Mouse (Mus musculus): ENCODE measurements around the gene Inip. TPM values are rescaled to one million over a fixed set of nuclear protein-coding genes. Genes with fewer than 3 reads are reported as not detected.

The Inip gene
- polyA plus RNA-seq, 1 experiment from 2014 or later: 44.0 TPM

DNA sequence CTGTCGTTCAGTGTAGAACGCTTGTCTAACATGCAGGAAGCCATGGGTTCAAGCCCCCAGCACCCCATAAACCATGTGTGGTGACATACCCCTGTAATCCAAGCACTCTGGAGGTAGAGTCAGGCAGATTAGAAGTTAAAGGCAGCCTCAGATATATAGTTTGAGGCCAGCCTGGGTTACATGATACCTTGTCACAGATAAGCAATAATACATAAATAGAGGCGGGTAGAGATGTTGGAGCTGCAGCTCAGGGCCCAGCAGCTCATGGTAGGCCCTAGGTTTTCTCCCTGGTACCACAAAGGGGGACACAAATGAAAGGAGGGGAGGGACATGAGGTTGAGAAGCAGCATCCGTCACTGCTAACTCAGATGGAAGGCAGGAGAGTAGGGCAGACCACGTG is 16.4 kb upstream of the Inip start:
- 65% methylated on average over 5 of the region's 5 CpGs for WGBS
- no peaks in the 10 kb centered on the region for H3K27me3 ChIP-seq (ENCODE audit: control insufficient read depth, insufficient read depth, low read length)
- no peaks in the 10 kb centered on the region for H3K9me3 ChIP-seq (replicated peaks; ENCODE audit: control insufficient read depth, low read length)
- peaks cover 57% of the 10 kb centered on the region for H3K4me1 ChIP-seq (ENCODE audit: control insufficient read depth, insufficient read depth, low read length)
- no peak overlapping the region for H3K9ac ChIP-seq (ENCODE audit: low read length)
- no peak overlapping the region for H3K4me3 ChIP-seq (ENCODE audit: low read length)
- no peak for ATAC-seq (replicated peaks; ENCODE audit: extremely low read depth, insufficient read depth, low FRiP score)
- H3K36me3 ChIP-seq (ENCODE audit: control insufficient read depth, insufficient read depth): no peaks in the 10 kb centered on the region
- H3K4me2 ChIP-seq (ENCODE audit: low read depth, low read length): no peak overlapping the region
- no peak overlapping the region for H3K27ac ChIP-seq (ENCODE audit: low read length)

GRCm38 (mm10) chr4:59816477-59816876 is 15.1 kb upstream of the Inip start:
- no peak for ATAC-seq (replicated peaks; ENCODE audit: extremely low read depth, insufficient read depth, low FRiP score)

DNA sequence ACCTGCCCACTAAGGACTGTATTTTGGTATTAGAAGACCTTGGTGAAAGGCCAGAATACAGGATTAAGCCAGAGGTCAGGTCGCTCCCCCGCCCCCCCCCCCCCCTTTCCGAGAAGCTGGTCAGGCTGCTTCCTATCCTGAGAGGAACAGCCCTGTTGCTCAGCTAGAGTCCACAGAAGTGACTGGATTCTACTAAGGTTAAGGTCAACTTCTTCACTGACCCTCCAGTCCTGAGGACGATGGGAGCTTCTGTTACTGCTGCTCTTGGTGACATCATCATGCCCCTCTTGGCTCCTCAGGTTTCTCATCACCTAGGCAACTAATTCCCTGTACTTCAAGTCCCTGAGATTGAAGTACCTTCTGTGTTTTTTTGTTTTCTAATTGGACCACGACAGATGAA is 14.6 kb upstream of the Inip start:
- H3K4me2 ChIP-seq (ENCODE audit: low read depth, low read length): no peak overlapping the region
- 72% methylated on average over 5 of the region's 5 CpGs for WGBS
- H3K9me3 ChIP-seq (replicated peaks; ENCODE audit: control insufficient read depth, low read length): no peaks in the 10 kb centered on the region
- H3K4me3 ChIP-seq (ENCODE audit: low read length): no peak overlapping the region
- no peaks in the 10 kb centered on the region for H3K27me3 ChIP-seq (ENCODE audit: control insufficient read depth, insufficient read depth, low read length)
- no peaks in the 10 kb centered on the region for H3K36me3 ChIP-seq (ENCODE audit: control insufficient read depth, insufficient read depth)
- H3K9ac ChIP-seq (ENCODE audit: low read length): no peak overlapping the region
- peak overlapping the region; percentile 37; the same call in 1 of the 2 replicates for H3K27ac ChIP-seq (ENCODE audit: low read length)
- ATAC-seq (replicated peaks; ENCODE audit: extremely low read depth, insufficient read depth, low FRiP score): no peak
- H3K4me1 ChIP-seq (ENCODE audit: control insufficient read depth, insufficient read depth, low read length): peaks cover 55% of the 10 kb centered on the region

More at GRCm38 (mm10) chr4:59816477-59816876, 15.1 kb upstream of the Inip start:
- Histone ChIP-seq H3K4me3 (ENCODE audit: low read length) (no peak overlapping the region), H3K27ac (ENCODE audit: low read length) (no peak overlapping the region), H3K4me2 (ENCODE audit: low read depth, low read length) (no peak overlapping the region), H3K4me1 (ENCODE audit: control insufficient read depth, insufficient read depth, low read length) (peaks cover 55% of the 10 kb centered on the region), H3K9me3 (replicated peaks; ENCODE audit: control insufficient read depth, low read length) (no peaks in the 10 kb centered on the region), H3K9ac (ENCODE audit: low read length) (no peak overlapping the region), H3K27me3 (ENCODE audit: control insufficient read depth, insufficient read depth, low read length) (no peaks in the 10 kb centered on the region), H3K36me3 (ENCODE audit: control insufficient read depth, insufficient read depth) (no peaks in the 10 kb centered on the region)
- 45% methylated on average over 9 of the region's 9 CpGs for WGBS

DNA sequence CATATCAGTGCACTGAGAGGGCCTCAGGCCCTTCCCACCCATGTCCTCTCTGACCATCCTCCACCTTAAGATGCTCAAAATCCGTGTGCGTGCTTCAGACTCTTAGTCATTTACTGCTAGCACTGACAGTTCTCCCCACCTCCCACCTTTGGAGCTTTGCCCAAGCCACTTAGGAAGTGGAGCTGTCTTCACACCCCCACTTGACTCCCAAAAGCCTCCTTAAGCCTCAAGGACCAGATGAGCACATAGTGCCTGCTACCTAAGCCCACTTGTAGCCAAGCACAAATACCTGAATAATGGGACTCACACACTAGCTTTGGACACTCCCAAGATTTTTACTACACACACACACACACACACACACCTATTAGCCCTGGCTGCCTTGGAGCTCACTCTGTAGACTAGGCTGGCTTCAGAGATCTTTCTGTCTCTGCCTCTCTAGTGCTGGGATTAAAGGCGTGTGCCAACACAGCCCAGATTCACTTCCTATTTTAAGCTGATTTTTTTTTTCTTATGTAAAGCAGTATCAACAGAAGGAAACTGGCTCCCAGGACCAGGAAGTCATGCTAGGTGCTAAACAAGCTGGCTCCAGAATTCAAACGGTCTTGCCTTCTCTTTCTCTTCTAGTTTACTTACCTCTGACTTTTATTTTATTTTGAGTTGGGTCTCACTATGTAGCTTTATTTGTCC is 13.9 kb upstream of the Inip start:
- no peak for ATAC-seq (replicated peaks; ENCODE audit: extremely low read depth, insufficient read depth, low FRiP score)
- H3K9ac ChIP-seq (ENCODE audit: low read length): no peak overlapping the region
- WGBS: 62% methylated on average over 4 of the region's 4 CpGs
- H3K4me1 ChIP-seq (ENCODE audit: control insufficient read depth, insufficient read depth, low read length): peaks cover 55% of the 10 kb centered on the region
- no peak overlapping the region for H3K4me2 ChIP-seq (ENCODE audit: low read depth, low read length)
- no peak overlapping the region for H3K4me3 ChIP-seq (ENCODE audit: low read length)
- no peaks in the 10 kb centered on the region for H3K9me3 ChIP-seq (replicated peaks; ENCODE audit: control insufficient read depth, low read length)
- H3K36me3 ChIP-seq (ENCODE audit: control insufficient read depth, insufficient read depth): no peaks in the 10 kb centered on the region
- no peaks in the 10 kb centered on the region for H3K27me3 ChIP-seq (ENCODE audit: control insufficient read depth, insufficient read depth, low read length)
- peak overlapping the region; percentile 37 for H3K27ac ChIP-seq (ENCODE audit: low read length)

- ATAC-seq (replicated peaks; ENCODE audit: extremely low read depth, insufficient read depth, low FRiP score): peak; percentile 53
- H3K9ac ChIP-seq (ENCODE audit: low read length): peak overlapping the region; percentile 20
- H3K27ac ChIP-seq (ENCODE audit: low read length): peak overlapping the region; percentile 69
- H3K4me3 ChIP-seq (ENCODE audit: low read length): no peak overlapping the region
- no peaks in the 10 kb centered on the region for H3K36me3 ChIP-seq (ENCODE audit: control insufficient read depth, insufficient read depth)
- peak overlapping the region; percentile 7; the same call in 1 of the 2 replicates for H3K4me2 ChIP-seq (ENCODE audit: low read depth, low read length)
- peaks cover 46% of the 10 kb centered on the region for H3K4me1 ChIP-seq (ENCODE audit: control insufficient read depth, insufficient read depth, low read length)
- H3K27me3 ChIP-seq (ENCODE audit: control insufficient read depth, insufficient read depth, low read length): no peaks in the 10 kb centered on the region
- WGBS: 22% methylated on average over 7 of the region's 7 CpGs
- H3K9me3 ChIP-seq (replicated peaks; ENCODE audit: control insufficient read depth, low read length): no peaks in the 10 kb centered on the region
Measured at GRCm38 (mm10) chr4:59814094-59814493, 12.7 kb upstream of the Inip start.

DNA sequence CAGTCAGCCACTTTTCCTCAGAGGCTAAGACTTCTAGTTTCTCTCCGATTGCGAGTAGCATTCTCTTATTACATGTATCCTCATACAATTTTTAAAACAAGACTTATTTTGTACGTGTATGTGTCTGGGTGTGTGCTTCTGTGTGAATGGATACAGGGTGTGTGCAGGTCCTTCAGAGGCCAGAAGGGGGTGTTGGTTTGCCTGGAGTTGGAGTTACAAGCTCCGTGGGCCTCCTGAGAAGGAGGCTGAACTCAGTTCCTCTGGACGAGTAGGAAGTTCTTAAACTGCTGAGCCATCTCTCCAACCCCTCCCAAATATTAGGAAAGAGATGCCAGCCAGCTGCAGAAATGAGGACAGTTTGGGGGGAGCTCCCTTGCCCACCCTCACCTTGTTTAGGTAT is 7.0 kb upstream of the Inip start:
- Histone ChIP-seq H3K36me3 (ENCODE audit: control insufficient read depth, insufficient read depth) (no peaks in the 10 kb centered on the region), H3K27ac (ENCODE audit: low read length) (no peak overlapping the region), H3K27me3 (ENCODE audit: control insufficient read depth, insufficient read depth, low read length) (no peaks in the 10 kb centered on the region), H3K9ac (ENCODE audit: low read length) (no peak overlapping the region), H3K4me1 (ENCODE audit: control insufficient read depth, insufficient read depth, low read length) (peaks cover 15% of the 10 kb centered on the region), H3K4me3 (ENCODE audit: low read length) (no peak overlapping the region), H3K4me2 (ENCODE audit: low read depth, low read length) (no peak overlapping the region), H3K9me3 (replicated peaks; ENCODE audit: control insufficient read depth, low read length) (no peaks in the 10 kb centered on the region)
- WGBS: 84% methylated on average over 5 of the region's 5 CpGs
- no peak for ATAC-seq (replicated peaks; ENCODE audit: extremely low read depth, insufficient read depth, low FRiP score)

- no peak overlapping the region for H3K27ac ChIP-seq (ENCODE audit: low read length)
- 61% methylated on average over 2 of the region's 2 CpGs for WGBS
- H3K4me2 ChIP-seq (ENCODE audit: low read depth, low read length): peak overlapping the region; percentile 94
- no peaks in the 10 kb centered on the region for H3K27me3 ChIP-seq (ENCODE audit: control insufficient read depth, insufficient read depth, low read length)
- no peaks in the 10 kb centered on the region for H3K36me3 ChIP-seq (ENCODE audit: control insufficient read depth, insufficient read depth)
- H3K9ac ChIP-seq (ENCODE audit: low read length): no peak overlapping the region
- no peaks in the 10 kb centered on the region for H3K9me3 ChIP-seq (replicated peaks; ENCODE audit: control insufficient read depth, low read length)
- ATAC-seq (replicated peaks; ENCODE audit: extremely low read depth, insufficient read depth, low FRiP score): no peak
- H3K4me1 ChIP-seq (ENCODE audit: control insufficient read depth, insufficient read depth, low read length): peaks cover 15% of the 10 kb centered on the region
- no peak overlapping the region for H3K4me3 ChIP-seq (ENCODE audit: low read length)
Measured at GRCm38 (mm10) chr4:59807521-59807920, 6.1 kb upstream of the Inip start.

- Histone ChIP-seq H3K9me3 (replicated peaks; ENCODE audit: control insufficient read depth, low read length) (no peaks in the 10 kb centered on the region), H3K9ac (ENCODE audit: low read length) (peak overlapping the region; percentile 87), H3K27ac (ENCODE audit: low read length) (peak overlapping the region; percentile 80), H3K36me3 (ENCODE audit: control insufficient read depth, insufficient read depth) (no peaks in the 10 kb centered on the region), H3K4me3 (ENCODE audit: low read length) (peak overlapping the region; percentile 84), H3K4me2 (ENCODE audit: low read depth, low read length) (peak overlapping the region; percentile 94), H3K27me3 (ENCODE audit: control insufficient read depth, insufficient read depth, low read length) (no peaks in the 10 kb centered on the region), H3K4me1 (ENCODE audit: control insufficient read depth, insufficient read depth, low read length) (peaks cover 17% of the 10 kb centered on the region)
- no peak for ATAC-seq (replicated peaks; ENCODE audit: extremely low read depth, insufficient read depth, low FRiP score)
- 3% methylated on average over 9 of the region's 9 CpGs for WGBS
Measured at GRCm38 (mm10) chr4:59806879-59807195, 5.4 kb upstream of the Inip start.

GRCm38 (mm10) chr4:59805968-59806878 is 4.8 kb upstream of the Inip start:
- Histone ChIP-seq H3K27ac (ENCODE audit: low read length) (peak overlapping the region; percentile 80), H3K9ac (ENCODE audit: low read length) (peak overlapping the region; percentile 87), H3K27me3 (ENCODE audit: control insufficient read depth, insufficient read depth, low read length) (no peaks in the 10 kb centered on the region), H3K36me3 (ENCODE audit: control insufficient read depth, insufficient read depth) (no peaks in the 10 kb centered on the region), H3K4me3 (ENCODE audit: low read length) (peak overlapping the region; percentile 84), H3K9me3 (replicated peaks; ENCODE audit: control insufficient read depth, low read length) (no peaks in the 10 kb centered on the region), H3K4me2 (ENCODE audit: low read depth, low read length) (peak overlapping the region; percentile 94), H3K4me1 (ENCODE audit: control insufficient read depth, insufficient read depth, low read length) (peaks cover 17% of the 10 kb centered on the region)
- under 1% methylated on average over 55 of the region's 58 CpGs for WGBS
- ATAC-seq (replicated peaks; ENCODE audit: extremely low read depth, insufficient read depth, low FRiP score): peak; percentile 38
